Mouse (Mus musculus) heart, adult 2 months (tissue): ENCODE results near the gene Onecut3. TPM values are rescaled to one million over a fixed set of nuclear protein-coding genes. Genes with fewer than 3 reads are reported as not detected.

Source experiments
- DNase-seq, 2 experiments: peaks; one replicate each; pipeline ENCODE4 v3.0.0; 2021
- H3K27ac ChIP-seq: fragments of 200-600 bp; 2 replicates; pipeline ENCODE4 v1.8.1; 2022
- H3K27me3 ChIP-seq: fragments of 200-500 bp; 2 replicates; pipeline ENCODE4 v1.6.1; 2012; ENCODE audit warnings: mild to moderate bottlenecking, low read length, inconsistent platforms, mixed read lengths; ENCODE audit not compliant: control insufficient read depth, insufficient read depth
- H3K36me3 ChIP-seq: fragments of 200-500 bp; 2 replicates; pipeline ENCODE4 v1.6.1; 2012; ENCODE audit warnings: low read length, inconsistent platforms; ENCODE audit not compliant: control insufficient read depth, insufficient read depth
- H3K4me1 ChIP-seq: fragments of 200-500 bp; 2 replicates; pipeline ENCODE4 v1.6.1; 2011; ENCODE audit warnings: low read length; ENCODE audit not compliant: control insufficient read depth, insufficient read depth
- H3K4me3 ChIP-seq: fragments of 200-600 bp; 2 replicates; pipeline ENCODE4 v1.8.1; 2022
- H3K79me2 ChIP-seq: fragments of 200-500 bp; replicated peaks from 2 replicates; pipeline ENCODE4 v1.6.1; 2012; ENCODE audit warnings: mild to moderate bottlenecking, inconsistent platforms, low read length, moderate library complexity, mixed read lengths; ENCODE audit not compliant: control insufficient read depth, insufficient read depth
- H3K9ac ChIP-seq: fragments of 200-500 bp; 2 replicates; pipeline ENCODE4 v1.6.1; 2012; ENCODE audit warnings: low read depth, mild to moderate bottlenecking, control low read depth, inconsistent platforms, low read length, mixed read lengths
- CTCF ChIP-seq: fragments of 200-600 bp; IDR thresholded peaks from 2 replicates; pipeline ENCODE4 v1.8.1; 2022; ENCODE audit warnings: antibody characterized with exemption, mild to moderate bottlenecking, moderate library complexity
- EP300 ChIP-seq: fragments of 200-500 bp; IDR thresholded peaks from 2 replicates; pipeline ENCODE4 v1.6.1; 2011; ENCODE audit warnings: low read depth, low read length, control low read depth; ENCODE audit not compliant: insufficient read depth
- POLR2A ChIP-seq: fragments of 200-500 bp; IDR thresholded peaks from 2 replicates; pipeline ENCODE4 v1.6.1; 2011; ENCODE audit warnings: mild to moderate bottlenecking, low read depth, low read length, control low read depth; ENCODE audit not compliant: insufficient read depth
- WGBS: fragments of 180-500 bp; shearing (Covaris S2); methylation state at CpG from one replicate; pipeline ENCODE4 v1.1.7; 2018; 5-methylcytosine and 5-hydroxymethylcytosine counted together
- intact Hi-C: fragments of 180-260 bp; cut with DNase I; formaldehyde crosslinking; loops from one replicate; pipeline ENCODE4 v1.15.1; 2025
- polyA plus RNA-seq: library from polyadenylated mRNA; depleted of rRNA; stranded (reverse); fragments of >200 nt; gene quantifications from 2 replicates; pipeline ENCODE4 v1.2.3, GENCODE M21; 2012
- total RNA-seq, 2 experiments: library from RNA; stranded (reverse); gene quantifications; 2 replicates each; pipeline ENCODE4 v1.2.3; 2021

Gene Onecut3
- total and polyA plus RNA-seq, 3 experiments, result 0.05 to 0.06 TPM; not detected in 1

DNA sequence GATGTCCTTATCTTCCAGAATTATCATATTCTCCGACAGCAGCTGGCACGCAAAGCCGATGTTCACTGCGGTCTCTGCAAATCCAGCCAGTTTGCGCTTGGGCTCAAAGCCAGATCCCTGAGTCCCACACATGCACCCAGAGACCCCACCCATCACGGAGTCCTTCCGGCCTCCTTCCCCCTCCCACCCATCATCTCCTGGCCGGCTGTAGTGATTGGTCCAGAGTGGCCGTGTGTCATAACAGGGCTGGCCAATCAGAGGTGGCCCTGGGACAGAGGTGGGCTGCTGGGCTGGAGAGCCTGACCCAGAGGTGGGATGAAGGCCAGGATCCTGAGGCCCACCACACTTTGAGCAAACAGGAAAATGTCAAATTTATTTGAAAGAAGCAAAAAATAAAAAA is 31.5 kb downstream of the Onecut3 start:
- Histone ChIP-seq H3K9ac (no peak overlapping the region), H3K27ac (no peak overlapping the region), H3K4me3 (no peak overlapping the region), H3K79me2 (no peaks in the 10 kb centered on the region), H3K36me3 (no peaks in the 10 kb centered on the region), H3K27me3 (no peaks in the 10 kb centered on the region), H3K4me1 (no peaks in the 10 kb centered on the region)
- no peak for TF ChIP-seq POLR2A
- TF ChIP-seq EP300, result no peak
- no peak for TF ChIP-seq CTCF
- intact Hi-C loops, result no loop called here
- DNase-seq, result no peak
- WGBS, result 27% methylated on average over 9 of the region's 9 CpGs

DNA sequence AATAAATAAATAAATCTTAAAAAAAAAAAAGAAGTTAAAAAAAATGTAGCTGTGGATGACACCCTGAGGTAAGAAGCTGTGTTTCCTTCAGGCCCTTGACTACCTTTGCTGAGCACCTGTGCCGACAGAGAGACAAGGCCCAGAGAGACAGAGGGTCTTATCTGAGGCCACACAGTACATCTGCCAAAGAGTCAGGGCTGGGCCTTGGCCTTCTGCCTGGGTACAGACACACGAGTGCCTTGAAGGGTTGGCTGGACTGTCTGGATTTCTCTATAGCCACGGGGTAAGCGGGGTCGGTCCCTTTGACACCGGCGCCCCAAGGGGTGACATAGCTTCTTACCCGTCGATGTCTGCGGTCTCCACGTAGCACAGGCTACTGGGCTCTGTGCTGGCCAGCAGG is 38.1 kb downstream of the Onecut3 start:
- WGBS, result 81% methylated on average over 11 of the region's 11 CpGs
- no peak overlapping the region for H3K4me3 ChIP-seq
- no peak overlapping the region for H3K27ac ChIP-seq
- DNase-seq, result no peak
- H3K79me2 ChIP-seq, result no peaks in the 10 kb centered on the region
- TF ChIP-seq CTCF (no peak), POLR2A (no peak), EP300 (no peak)
- H3K36me3 ChIP-seq, result no peaks in the 10 kb centered on the region
- no peaks in the 10 kb centered on the region for H3K4me1 ChIP-seq
- intact Hi-C loops, result no loop called here
- H3K9ac ChIP-seq, result no peak overlapping the region
- no peaks in the 10 kb centered on the region for H3K27me3 ChIP-seq

DNA sequence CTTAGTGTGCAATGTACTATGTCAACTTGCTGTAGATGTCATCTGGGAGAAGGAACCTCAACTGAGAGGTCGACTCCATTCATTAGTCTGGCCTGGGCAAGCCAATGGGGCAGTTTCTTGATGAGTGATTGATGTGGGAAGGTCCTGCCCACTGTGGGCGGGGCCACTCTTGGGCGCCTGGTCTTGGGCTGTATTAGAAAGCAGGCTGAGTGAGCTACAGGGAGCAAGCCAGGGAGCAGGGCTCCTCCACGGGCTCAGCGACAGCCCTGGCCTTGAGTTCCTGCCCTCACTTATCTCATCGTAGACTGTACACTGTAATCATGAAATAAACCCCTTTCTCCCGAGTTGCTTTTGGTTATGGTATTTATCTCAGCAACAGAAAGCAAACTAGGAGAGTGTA is 39.1 kb downstream of the Onecut3 start:
- Histone ChIP-seq H3K9ac (no peak overlapping the region), H3K27ac (no peak overlapping the region), H3K4me3 (no peak overlapping the region), H3K79me2 (no peaks in the 10 kb centered on the region), H3K27me3 (no peaks in the 10 kb centered on the region), H3K36me3 (no peaks in the 10 kb centered on the region), H3K4me1 (no peaks in the 10 kb centered on the region)
- intact Hi-C loops, result no loop called here
- WGBS, result 13% methylated on average over 7 of the region's 7 CpGs
- DNase-seq, result no peak
- TF ChIP-seq EP300 (no peak), POLR2A (no peak), CTCF (no peak)

DNA sequence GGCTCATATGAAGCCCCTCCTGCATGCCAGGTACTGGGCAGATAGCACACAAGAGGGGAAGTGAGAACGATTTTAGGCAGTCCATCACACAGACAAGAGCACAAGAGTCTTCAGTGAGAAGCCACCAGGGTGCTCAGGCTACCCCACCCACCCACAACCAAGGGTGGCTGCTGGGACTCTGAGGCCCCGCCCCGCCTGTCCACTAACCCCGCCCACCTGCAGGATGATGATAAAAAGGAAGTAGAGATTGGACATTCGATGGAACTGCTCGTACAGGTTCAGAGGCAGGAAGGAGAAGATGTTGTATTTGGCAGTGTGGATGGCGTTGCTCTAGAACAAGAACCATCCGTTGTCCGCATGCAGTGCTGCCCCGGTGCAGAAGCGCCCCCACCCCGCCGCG is 40.4 kb downstream of the Onecut3 start:
- Histone ChIP-seq H3K4me3 (no peak overlapping the region), H3K27me3 (no peaks in the 10 kb centered on the region), H3K79me2 (no peaks in the 10 kb centered on the region), H3K9ac (no peak overlapping the region), H3K36me3 (no peaks in the 10 kb centered on the region), H3K4me1 (no peaks in the 10 kb centered on the region), H3K27ac (no peak overlapping the region)
- TF ChIP-seq POLR2A (no peak), CTCF (no peak), EP300 (no peak)
- intact Hi-C loops, result no loop called here
- WGBS, result 9% methylated on average over 14 of the region's 14 CpGs
- no peak for DNase-seq

DNA sequence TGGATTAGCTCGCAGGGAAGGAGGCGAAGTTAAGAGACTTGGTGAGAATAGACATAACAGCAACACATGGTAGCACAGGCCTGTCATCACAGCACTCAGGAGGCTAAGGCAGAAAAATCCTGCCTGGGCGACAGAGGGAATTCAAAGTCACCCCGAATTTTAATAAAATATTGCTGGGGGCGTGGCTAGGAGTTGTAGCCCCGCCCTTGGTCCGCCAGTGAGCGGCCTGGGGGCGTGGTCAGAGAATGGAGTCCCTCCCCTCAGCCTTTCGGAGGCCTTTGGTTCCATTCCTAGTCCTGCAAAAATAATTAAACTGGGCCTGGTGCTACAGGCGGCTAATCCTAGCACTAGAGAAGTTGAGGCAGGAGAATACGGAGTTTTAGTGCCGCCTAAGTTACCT is 41.1 kb downstream of the Onecut3 start:
- DNase-seq, result no peak
- Histone ChIP-seq H3K4me3 (no peak overlapping the region), H3K9ac (no peak overlapping the region), H3K36me3 (no peaks in the 10 kb centered on the region), H3K79me2 (no peaks in the 10 kb centered on the region), H3K4me1 (no peaks in the 10 kb centered on the region; the same call in 1 of the 2 replicates), H3K27ac (no peak overlapping the region), H3K27me3 (no peaks in the 10 kb centered on the region)
- intact Hi-C loops, result no loop called here
- 26% methylated on average over 13 of the region's 13 CpGs for WGBS
- TF ChIP-seq EP300, result no peak
- TF ChIP-seq CTCF, result no peak
- no peak for TF ChIP-seq POLR2A

DNA sequence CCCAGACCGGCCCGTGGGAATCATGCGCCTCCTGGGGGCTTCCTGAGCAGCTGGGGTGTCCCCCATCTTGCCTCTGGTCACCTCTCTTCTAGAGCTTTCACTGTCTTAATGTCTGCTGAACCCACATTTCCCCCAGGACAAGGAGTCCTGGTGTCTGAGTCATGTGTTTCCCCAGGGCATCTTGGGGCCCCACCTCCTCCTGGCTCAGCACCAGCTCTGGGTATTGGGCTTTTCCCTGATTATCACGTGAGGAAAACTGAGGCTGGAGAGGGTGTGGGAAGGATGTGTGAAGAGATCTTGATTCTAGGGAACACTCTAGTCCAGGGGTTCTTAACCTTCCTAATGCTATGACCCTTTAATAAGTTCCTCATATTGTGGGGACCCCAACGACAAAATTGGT is 43.5 kb downstream of the Onecut3 start:
- H3K4me3 ChIP-seq, result no peak overlapping the region
- TF ChIP-seq CTCF (no peak), POLR2A (no peak), EP300 (no peak)
- intact Hi-C loops, result no loop called here
- H3K27me3 ChIP-seq, result no peaks in the 10 kb centered on the region
- no peak overlapping the region for H3K27ac ChIP-seq
- WGBS, result 45% methylated on average over 5 of the region's 5 CpGs
- H3K4me1 ChIP-seq, result no peaks in the 10 kb centered on the region; the same call in 1 of the 2 replicates
- no peaks in the 10 kb centered on the region for H3K36me3 ChIP-seq
- no peak for DNase-seq
- H3K9ac ChIP-seq, result no peak overlapping the region
- H3K79me2 ChIP-seq, result no peaks in the 10 kb centered on the region
